Mouse (Mus musculus): ENCODE measurements around the gene Lyar. TPM values are rescaled to one million over a fixed set of nuclear protein-coding genes. Genes with fewer than 3 reads are reported as not detected.

Lyar gene
- total RNA-seq, 2 experiments from 2014 or later = 10.7 to 12.1 TPM

GRCm38 (mm10) chr5:38205303-38205726 is 15.0 kb upstream of the Lyar start:
- no peak overlapping the region for H3K4me3 ChIP-seq
- no peak for TF ChIP-seq CTCF (IDR thresholded peaks at IDR 0.05)
- DNase-seq (ENCODE audit: extremely low spot score in 1 of 2, low spot score in 2 of 2) = no peak
- intact Hi-C loops (cut with DNase I) = no loop called here
- peak overlapping the region; percentile 71; the same call in 1 of the 2 replicates for H3K27ac ChIP-seq

GRCm38 (mm10) chr5:38208985-38209384 is 11.3 kb upstream of the Lyar start:
- DNase-seq (ENCODE audit: extremely low spot score in 1 of 2, low spot score in 2 of 2) = no peak
- TF ChIP-seq CTCF (IDR thresholded peaks at IDR 0.05) = no peak
- H3K4me3 ChIP-seq = no peak overlapping the region
- H3K27ac ChIP-seq = no peak overlapping the region
- intact Hi-C loops (cut with DNase I) = no loop called here

GRCm38 (mm10) chr5:38211691-38212090 is 8.6 kb upstream of the Lyar start:
- H3K4me3 ChIP-seq = no peak overlapping the region
- no peak overlapping the region for H3K27ac ChIP-seq
- intact Hi-C loops (cut with DNase I) = no loop called here
- no peak for DNase-seq (ENCODE audit: extremely low spot score in 1 of 2, low spot score in 2 of 2)
- TF ChIP-seq CTCF (IDR thresholded peaks at IDR 0.05) = no peak

DNA sequence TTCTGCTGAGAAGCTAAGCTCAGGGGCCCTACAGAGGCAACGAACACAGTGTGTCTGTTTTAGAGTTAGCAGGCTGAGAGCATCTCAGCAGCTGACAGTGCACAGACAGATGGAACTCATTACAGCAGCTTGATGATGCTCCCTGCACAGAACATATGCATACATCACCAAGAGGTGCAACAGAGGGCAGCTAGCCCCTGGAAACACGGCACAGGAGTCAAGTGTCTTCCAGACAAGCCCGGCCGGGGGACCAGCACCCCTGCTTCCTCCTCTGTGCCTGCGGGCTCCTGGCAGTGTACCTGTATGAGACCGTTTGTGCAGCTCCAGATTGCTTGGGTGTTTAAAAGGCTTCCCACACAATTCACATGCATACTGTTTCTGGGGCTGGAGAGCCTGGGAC is 7.3 kb upstream of the Lyar start:
- intact Hi-C loops (cut with DNase I) = no loop called here
- DNase-seq (ENCODE audit: extremely low spot score in 1 of 2, low spot score in 2 of 2) = no peak
- Histone ChIP-seq H3K27ac (no peak overlapping the region), H3K4me3 (no peak overlapping the region)
- TF ChIP-seq CTCF (IDR thresholded peaks at IDR 0.05) = no peak

- peak overlapping the region; percentile 77 for H3K27ac ChIP-seq
- H3K4me3 ChIP-seq = peak overlapping the region; percentile 87
- intact Hi-C loops (cut with DNase I) = no loop called here
- DNase-seq (ENCODE audit: extremely low spot score in 1 of 2, low spot score in 2 of 2) = peak; percentile 44 to 53
- TF ChIP-seq CTCF (IDR thresholded peaks at IDR 0.05) = no peak
These were observed 431 bp upstream of the Lyar start for GRCm38 (mm10) chr5:38219771-38220307.

DNA sequence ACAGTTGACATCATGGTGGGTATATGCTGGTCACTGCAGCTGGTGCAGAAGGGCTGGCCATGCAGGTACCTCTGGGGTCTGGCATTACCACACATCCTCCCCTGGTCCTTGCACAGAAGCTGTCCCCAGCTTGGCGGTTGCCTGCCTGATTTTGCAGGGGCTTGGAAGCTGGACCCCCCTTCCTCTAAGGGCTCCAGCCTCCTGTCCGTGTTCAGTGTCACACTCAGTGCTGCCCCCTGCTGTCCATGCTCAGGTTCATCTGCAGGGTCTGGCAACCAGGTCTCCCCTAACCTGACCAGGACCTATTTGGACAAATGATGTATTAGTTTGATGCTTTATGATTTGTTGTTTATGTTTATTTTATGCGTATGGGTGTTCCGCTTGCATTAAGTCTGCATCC is 15.2 kb downstream of the Lyar start:
- H3K4me3 ChIP-seq = no peak overlapping the region
- H3K27ac ChIP-seq = no peak overlapping the region
- peak; percentile 78 for TF ChIP-seq CTCF (IDR thresholded peaks at IDR 0.05)
- intact Hi-C loops (cut with DNase I) = no loop called here
- peak; percentile 46 to 49 for DNase-seq (ENCODE audit: extremely low spot score in 1 of 2, low spot score in 2 of 2)

- DNase-seq (ENCODE audit: extremely low spot score in 1 of 2, low spot score in 2 of 2) = no peak
- peak; percentile 9 for TF ChIP-seq CTCF (IDR thresholded peaks at IDR 0.05)
- intact Hi-C loops (cut with DNase I) = no loop called here
- Histone ChIP-seq H3K27ac (no peak overlapping the region), H3K4me3 (no peak overlapping the region)
These were observed 16.4 kb downstream of the Lyar start for GRCm38 (mm10) chr5:38236627-38237026.

DNA sequence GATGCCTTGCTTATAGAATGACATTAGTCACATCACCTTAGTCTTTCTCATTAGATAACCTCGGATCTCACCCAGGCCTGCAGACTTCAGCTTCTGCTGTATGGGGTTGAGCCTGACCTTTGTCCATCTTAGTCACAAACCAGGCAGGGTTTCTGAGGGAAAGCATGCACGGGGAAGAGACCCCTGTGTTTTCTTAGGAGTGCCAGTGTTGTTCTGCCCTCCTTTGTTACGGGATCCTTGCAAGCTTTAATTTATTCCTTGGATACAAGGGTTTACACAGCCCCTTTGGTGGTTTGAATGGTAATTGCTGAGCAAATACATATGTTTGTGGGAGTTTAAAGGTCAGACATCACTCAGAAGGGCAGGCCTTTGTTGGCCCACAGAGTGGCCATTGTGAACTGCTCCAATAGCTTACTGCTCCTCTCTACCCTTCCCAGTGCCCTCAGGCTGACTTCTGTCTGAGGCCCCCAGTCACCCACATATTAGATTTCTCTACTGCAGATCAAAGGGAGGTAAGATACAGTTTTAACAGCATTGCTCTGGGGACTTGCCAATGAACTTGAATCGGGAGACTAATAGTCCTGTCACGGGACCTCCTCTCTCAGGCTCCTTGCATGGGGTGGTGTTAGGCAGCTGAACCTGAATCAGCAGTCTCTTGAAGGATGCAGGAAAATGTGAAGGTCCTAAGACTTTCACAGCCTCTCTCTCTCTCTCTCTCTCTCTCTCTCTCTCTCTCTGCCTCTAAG is 20.6 kb downstream of the Lyar start:
- no peak for TF ChIP-seq CTCF (IDR thresholded peaks at IDR 0.05)
- H3K4me3 ChIP-seq = no peak overlapping the region
- H3K27ac ChIP-seq = no peak overlapping the region
- intact Hi-C loops (cut with DNase I) = no loop called here
- no peak for DNase-seq (ENCODE audit: extremely low spot score in 1 of 2, low spot score in 2 of 2)

DNA sequence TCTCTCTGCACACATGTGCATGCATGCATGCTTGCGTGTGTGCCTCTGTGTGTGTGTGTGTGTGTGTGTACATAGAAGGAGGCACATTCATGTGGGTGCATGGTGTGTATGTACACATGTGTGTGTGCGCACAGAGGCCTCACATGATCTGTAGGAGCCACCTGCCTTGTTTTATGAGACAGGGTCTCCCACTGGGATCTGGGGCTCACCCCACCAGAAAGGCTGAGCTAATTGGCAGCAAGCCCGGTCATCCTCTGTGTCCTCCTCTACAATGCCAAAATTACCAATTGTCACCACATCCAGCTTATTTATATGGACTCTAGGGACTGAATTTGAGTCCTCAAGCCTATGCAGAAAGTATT is 21.2 kb downstream of the Lyar start:
- Histone ChIP-seq H3K27ac (no peak overlapping the region), H3K4me3 (no peak overlapping the region)
- intact Hi-C loops (cut with DNase I) = no loop called here
- DNase-seq (ENCODE audit: extremely low spot score in 1 of 2, low spot score in 2 of 2) = no peak
- no peak for TF ChIP-seq CTCF (IDR thresholded peaks at IDR 0.05)

DNA sequence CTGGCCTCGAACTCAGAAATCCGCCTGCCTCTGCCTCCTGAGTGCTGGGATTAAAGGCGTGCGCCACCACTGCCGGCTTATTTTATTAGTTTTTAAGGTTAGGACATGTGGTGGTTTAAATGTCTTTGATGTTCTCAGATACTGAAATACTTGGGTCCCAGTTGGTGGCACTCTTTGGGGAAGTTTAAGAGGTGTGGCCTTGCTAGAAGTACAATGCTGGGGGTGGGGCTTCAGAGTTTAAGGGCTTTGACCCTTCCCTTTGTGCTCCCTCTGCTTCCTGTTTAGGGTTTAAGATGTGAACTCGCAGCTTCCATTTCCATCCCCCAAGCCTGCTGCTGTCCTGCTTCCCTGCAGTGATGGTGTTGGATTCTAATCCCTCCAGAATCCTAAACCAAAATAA is 21.7 kb downstream of the Lyar start:
- Histone ChIP-seq H3K27ac (no peak overlapping the region), H3K4me3 (no peak overlapping the region)
- no peak for DNase-seq (ENCODE audit: extremely low spot score in 1 of 2, low spot score in 2 of 2)
- intact Hi-C loops (cut with DNase I) = no loop called here
- TF ChIP-seq CTCF (IDR thresholded peaks at IDR 0.05) = no peak

GRCm38 (mm10) chr5:38255195-38255594 is 34.9 kb downstream of the Lyar start:
- intact Hi-C loops (cut with DNase I) = no loop called here
- peak; percentile 48 for TF ChIP-seq CTCF (IDR thresholded peaks at IDR 0.05)
- no peak overlapping the region for H3K4me3 ChIP-seq
- DNase-seq (ENCODE audit: extremely low spot score in 1 of 2, low spot score in 2 of 2) = no peak
- H3K27ac ChIP-seq = no peak overlapping the region

DNA sequence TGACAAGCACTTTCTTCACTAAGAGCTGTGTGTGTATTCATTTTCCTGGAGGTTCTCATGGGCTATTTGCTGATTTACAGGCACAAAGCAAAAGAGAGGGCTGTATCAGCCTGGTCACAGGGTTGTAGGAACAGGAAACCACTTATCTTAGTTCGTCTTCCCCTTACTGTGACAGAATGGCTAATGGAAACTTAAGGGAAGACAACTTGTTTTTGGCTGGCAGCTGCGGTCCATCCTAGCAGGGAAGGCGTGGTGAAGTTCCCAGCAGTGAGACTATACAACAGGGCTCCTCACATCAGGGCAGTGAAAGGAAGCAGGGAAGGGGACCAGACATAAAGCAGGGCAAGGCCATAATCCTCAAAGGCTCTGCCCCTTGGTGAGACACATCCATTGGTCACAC is 35.4 kb downstream of the Lyar start:
- Histone ChIP-seq H3K4me3 (no peak overlapping the region), H3K27ac (no peak overlapping the region)
- no peak for TF ChIP-seq CTCF (IDR thresholded peaks at IDR 0.05)
- no peak for DNase-seq (ENCODE audit: extremely low spot score in 1 of 2, low spot score in 2 of 2)
- intact Hi-C loops (cut with DNase I) = no loop called here

DNA sequence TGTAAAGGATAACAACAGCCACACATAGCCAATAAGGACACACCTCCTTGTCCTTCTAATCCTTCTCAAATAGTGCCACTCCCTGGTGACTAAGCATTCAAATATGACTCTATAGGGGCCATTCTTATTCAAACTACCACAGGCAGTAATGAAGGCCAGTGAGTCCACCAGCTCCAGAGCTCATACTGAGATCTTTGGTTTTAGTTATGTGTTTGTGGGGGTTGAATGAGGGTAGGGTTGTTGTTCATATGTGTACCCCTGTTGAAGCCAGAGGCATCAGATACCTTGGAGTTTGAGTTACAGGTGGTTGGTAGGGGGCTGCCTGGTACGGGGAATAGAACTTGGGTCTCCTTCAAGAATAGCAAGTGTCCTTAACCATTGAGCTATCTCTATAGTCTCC is 36.3 kb downstream of the Lyar start:
- DNase-seq (ENCODE audit: extremely low spot score in 1 of 2, low spot score in 2 of 2) = no peak
- intact Hi-C loops (cut with DNase I) = no loop called here
- no peak for TF ChIP-seq CTCF (IDR thresholded peaks at IDR 0.05)
- no peak overlapping the region for H3K4me3 ChIP-seq
- H3K27ac ChIP-seq = no peak overlapping the region

Data from left cerebral cortex, adult 2 months (tissue).